Mouse (Mus musculus) ES-Bruce4 (cell line): ENCODE results near the gene Ptf1a. TPM values are rescaled to one million over a fixed set of nuclear protein-coding genes. Genes with fewer than 3 reads are reported as not detected.

Source experiments
- H3K27ac ChIP-seq: 2 replicates; pipeline ENCODE4 v1.5.1; 2012; ENCODE audit warnings: low read length, inconsistent platforms; ENCODE audit not compliant: insufficient read depth
- H3K27me3 ChIP-seq: 2 replicates; pipeline ENCODE4 v1.6.1; 2012; ENCODE audit warnings: mild to moderate bottlenecking, low read length, inconsistent platforms; ENCODE audit not compliant: control insufficient read depth, poor library complexity, insufficient read depth, severe bottlenecking
- H3K36me3 ChIP-seq: 2 replicates; pipeline ENCODE4 v1.6.1; 2012; ENCODE audit warnings: inconsistent platforms, mild to moderate bottlenecking, low read length, moderate library complexity; ENCODE audit not compliant: control insufficient read depth, poor library complexity, insufficient read depth, severe bottlenecking
- H3K4me1 ChIP-seq: one replicate; pipeline ENCODE4 v1.8.1; 2011; ENCODE audit warnings: low read length; ENCODE audit not compliant: control insufficient read depth, insufficient read depth
- H3K4me3 ChIP-seq: 2 replicates; pipeline ENCODE4 v1.5.1; 2011; ENCODE audit warnings: low read depth, mild to moderate bottlenecking, low read length
- H3K9ac ChIP-seq: 2 replicates; pipeline ENCODE4 v1.6.1; 2012; ENCODE audit warnings: low read depth, mild to moderate bottlenecking, inconsistent platforms; ENCODE audit not compliant: poor library complexity, severe bottlenecking
- H3K9me3 ChIP-seq: replicated peaks from 2 replicates; pipeline ENCODE4 v1.6.1; 2012; ENCODE audit warnings: mild to moderate bottlenecking, low read length, inconsistent platforms; ENCODE audit not compliant: control insufficient read depth, poor library complexity, insufficient read depth, severe bottlenecking
- CTCF ChIP-seq: IDR thresholded peaks from one replicate; pipeline ENCODE4 v1.8.1; 2011; ENCODE audit warnings: low read depth, low read length
- EP300 ChIP-seq: IDR thresholded peaks from 2 replicates; pipeline ENCODE4 v1.6.1; 2011; ENCODE audit warnings: low read depth, low read length; ENCODE audit not compliant: insufficient read depth
- POLR2A ChIP-seq: IDR thresholded peaks from one replicate; pipeline ENCODE4 v1.8.1; 2011; ENCODE audit warnings: low read length; ENCODE audit not compliant: insufficient read depth
- polyA plus RNA-seq: library from polyadenylated mRNA; stranded (reverse); fragments of >200 nt; gene quantifications from 2 replicates; pipeline ENCODE4 v1.2.4, GENCODE M21; 2011; ENCODE audit warnings: low read depth; ENCODE audit not compliant: missing spikeins, insufficient read depth, insufficient read length

Ptf1a gene
- polyA plus RNA-seq, 1 experiment, result not detected

GRCm38 (mm10) chr2:19448042-19448700 is 2.7 kb downstream of the Ptf1a start:
- H3K9me3 ChIP-seq, result no peaks in the 10 kb centered on the region
- no peak overlapping the region for H3K4me3 ChIP-seq
- H3K4me1 ChIP-seq, result no peaks in the 10 kb centered on the region
- H3K27me3 ChIP-seq, result peaks cover 40% of the 10 kb centered on the region
- TF ChIP-seq CTCF (peak; percentile 38), EP300 (no peak), POLR2A (no peak)
- H3K9ac ChIP-seq, result no peak overlapping the region
- no peaks in the 10 kb centered on the region for H3K36me3 ChIP-seq
- H3K27ac ChIP-seq, result no peak overlapping the region

GRCm38 (mm10) chr2:19449308-19449707 is 3.8 kb downstream of the Ptf1a start:
- TF ChIP-seq CTCF (no peak), POLR2A (no peak), EP300 (no peak)
- no peaks in the 10 kb centered on the region for H3K36me3 ChIP-seq
- H3K27me3 ChIP-seq, result peaks cover 38% of the 10 kb centered on the region
- no peak overlapping the region for H3K27ac ChIP-seq
- no peak overlapping the region for H3K9ac ChIP-seq
- no peaks in the 10 kb centered on the region for H3K4me1 ChIP-seq
- H3K9me3 ChIP-seq, result no peaks in the 10 kb centered on the region
- no peak overlapping the region for H3K4me3 ChIP-seq

GRCm38 (mm10) chr2:19452531-19453055 is 7.1 kb downstream of the Ptf1a start:
- Histone ChIP-seq H3K9me3 (no peaks in the 10 kb centered on the region), H3K9ac (peak overlapping the region; percentile 59; the same call in 1 of the 2 replicates), H3K27ac (no peak overlapping the region), H3K36me3 (no peaks in the 10 kb centered on the region), H3K4me3 (peak overlapping the region; percentile 53), H3K27me3 (peaks cover 20% of the 10 kb centered on the region), H3K4me1 (no peaks in the 10 kb centered on the region)
- TF ChIP-seq EP300, result no peak
- no peak for TF ChIP-seq POLR2A
- no peak for TF ChIP-seq CTCF

- Histone ChIP-seq H3K36me3 (no peaks in the 10 kb centered on the region), H3K9me3 (no peaks in the 10 kb centered on the region), H3K9ac (no peak overlapping the region), H3K27ac (no peak overlapping the region), H3K4me1 (no peaks in the 10 kb centered on the region), H3K27me3 (peaks cover 16% of the 10 kb centered on the region), H3K4me3 (no peak overlapping the region)
- TF ChIP-seq CTCF, result no peak
- TF ChIP-seq POLR2A, result no peak
- no peak for TF ChIP-seq EP300
Observed at GRCm38 (mm10) chr2:19455228-19455627, 9.8 kb downstream of the Ptf1a start.

- TF ChIP-seq EP300 (no peak), CTCF (no peak), POLR2A (no peak)
- no peaks in the 10 kb centered on the region for H3K36me3 ChIP-seq
- H3K27me3 ChIP-seq, result peaks cover 16% of the 10 kb centered on the region
- H3K9ac ChIP-seq, result no peak overlapping the region
- no peak overlapping the region for H3K4me3 ChIP-seq
- H3K27ac ChIP-seq, result no peak overlapping the region
- H3K9me3 ChIP-seq, result no peaks in the 10 kb centered on the region
- H3K4me1 ChIP-seq, result no peaks in the 10 kb centered on the region
Observed at GRCm38 (mm10) chr2:19455857-19456482, 10.5 kb downstream of the Ptf1a start.

DNA sequence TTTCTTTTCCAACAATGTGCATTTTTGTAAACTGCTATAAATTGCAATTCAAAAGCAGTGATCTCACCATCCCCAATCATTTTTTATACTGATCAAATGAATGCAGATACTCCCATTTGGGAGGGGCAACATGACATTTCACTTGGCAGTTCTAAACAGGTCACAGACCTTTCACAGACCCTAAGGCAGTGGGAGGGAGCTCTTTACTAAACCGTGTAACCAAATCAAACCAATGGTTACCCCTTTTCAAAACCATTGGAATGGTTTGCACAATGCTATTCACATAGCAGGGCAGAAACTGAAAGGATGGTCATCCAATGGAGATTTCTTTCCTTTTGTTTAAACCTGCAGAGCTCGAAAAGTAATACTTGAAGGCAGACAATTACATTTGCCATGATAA is 13.3 kb downstream of the Ptf1a start:
- H3K27me3 ChIP-seq, result peaks cover 1% of the 10 kb centered on the region; the same call in 1 of the 2 replicates
- H3K4me3 ChIP-seq, result no peak overlapping the region
- no peaks in the 10 kb centered on the region for H3K36me3 ChIP-seq
- H3K9ac ChIP-seq, result no peak overlapping the region
- H3K9me3 ChIP-seq, result no peaks in the 10 kb centered on the region
- H3K4me1 ChIP-seq, result no peaks in the 10 kb centered on the region
- H3K27ac ChIP-seq, result no peak overlapping the region
- TF ChIP-seq EP300 (no peak), CTCF (no peak), POLR2A (no peak)
